2 mouse cellular contexts compared by ENCODE assay signal in the genomic region with DNA sequence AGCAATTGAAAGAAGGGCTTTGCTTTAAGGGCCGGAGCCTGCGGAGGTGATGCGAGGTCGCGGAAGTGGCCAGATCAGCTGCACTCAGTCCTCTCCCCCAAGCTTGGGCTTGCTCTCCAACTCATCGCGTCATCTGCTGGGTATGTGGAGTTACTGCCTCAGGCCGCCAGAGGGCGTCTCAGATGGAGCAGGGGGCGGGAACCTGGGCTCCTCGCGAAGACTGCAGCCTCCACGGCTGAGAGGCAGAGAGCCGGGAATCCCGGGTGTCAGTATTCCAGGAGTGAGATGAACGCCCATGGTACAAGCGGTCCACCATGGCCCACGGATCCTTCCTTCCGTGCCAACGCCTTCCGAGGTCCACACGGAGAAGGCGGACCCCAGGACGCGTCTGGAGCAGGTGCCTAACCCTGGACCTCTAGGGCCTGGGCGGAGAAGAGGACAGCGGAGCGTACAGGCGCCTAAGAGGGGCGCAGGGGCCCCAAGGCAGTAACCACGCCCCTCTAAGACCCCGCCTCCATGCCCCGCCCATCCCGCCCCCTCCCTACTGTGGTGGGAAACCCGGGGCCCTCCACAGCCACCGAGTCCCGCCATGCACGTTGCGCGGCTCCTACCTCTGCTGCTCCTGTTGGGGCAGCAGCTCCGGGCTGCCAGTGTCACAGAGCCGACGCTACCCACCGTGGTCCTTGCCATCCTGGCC.
A peak's percentile ranks its signal among the peaks of the same experiment; 100 is the strongest.
TF ChIP-seq lines count a peak whose summit lies in the region.

TSS of gene Cercam (plus strand) at position 216 of the 697 bp plus-strand sequence.

TF ChIP-seq in CH12.LX, 34 proteins besides CTCF, POLR2A, EP300 and RAD21 (continued from another document):
- TF ChIP-seq JUN (IDR thresholded peaks at IDR 0.05; ENCODE audit: insufficient read depth, low read depth, low read length): no peak
- no peak for TF ChIP-seq ZKSCAN1 (IDR thresholded peaks at IDR 0.05; ENCODE audit: borderline replicate concordance, low read depth, low read length)
- TF ChIP-seq UBTF (IDR thresholded peaks at IDR 0.05; ENCODE audit: low read depth, low read length): peak; percentile 49
- no peak for TF ChIP-seq BHLHE40 (IDR thresholded peaks at IDR 0.05; ENCODE audit: low read depth, low read length)
- peak; percentile 76 for TF ChIP-seq SMC3 (IDR thresholded peaks at IDR 0.05; ENCODE audit: low read depth, low read length)
- TF ChIP-seq IRF4 (IDR thresholded peaks at IDR 0.05; ENCODE audit: low read depth, low read length): peak; percentile 14; the same call in 1 of the 2 replicates
- TF ChIP-seq MAZ (IDR thresholded peaks at IDR 0.05; ENCODE audit: low read depth, low read length): peak; percentile 65; the same call in 1 of the 2 replicates
- TF ChIP-seq E2F4 (IDR thresholded peaks at IDR 0.05; ENCODE audit: insufficient replicate concordance, low read depth, low read length): no peak

TF ChIP-seq in myocyte, 11 proteins besides CTCF, POLR2A, EP300 and RAD21 (continued from another document):
- TF ChIP-seq MYOG (IDR thresholded peaks at IDR 0.05; ENCODE audit: control insufficient read depth in 1 of 3, insufficient read depth in 1 of 3, insufficient read length in 2 of 3, low read depth in 2 of 3): peak in 1 of 3 experiments; percentile 2
- peak; percentile 43 for TF ChIP-seq E2F4 (IDR thresholded peaks at IDR 0.05; ENCODE audit: insufficient read depth)
- peak; percentile 45 for TF ChIP-seq POLR2AphosphoS2 (IDR thresholded peaks at IDR 0.05; ENCODE audit: insufficient read length, low read depth)
